Mouse (Mus musculus): Measurements from ENCODE around the gene Clic4. TPM values are rescaled to one million over a fixed set of nuclear protein-coding genes. Genes with fewer than 3 reads are reported as not detected.

The Clic4 gene
- polyA plus RNA-seq (2015; fragmentation: Nextera tagmentation; extraction: Ambion mirVana) = 51.3 and 62.1 TPM in 2 replicates

DNA sequence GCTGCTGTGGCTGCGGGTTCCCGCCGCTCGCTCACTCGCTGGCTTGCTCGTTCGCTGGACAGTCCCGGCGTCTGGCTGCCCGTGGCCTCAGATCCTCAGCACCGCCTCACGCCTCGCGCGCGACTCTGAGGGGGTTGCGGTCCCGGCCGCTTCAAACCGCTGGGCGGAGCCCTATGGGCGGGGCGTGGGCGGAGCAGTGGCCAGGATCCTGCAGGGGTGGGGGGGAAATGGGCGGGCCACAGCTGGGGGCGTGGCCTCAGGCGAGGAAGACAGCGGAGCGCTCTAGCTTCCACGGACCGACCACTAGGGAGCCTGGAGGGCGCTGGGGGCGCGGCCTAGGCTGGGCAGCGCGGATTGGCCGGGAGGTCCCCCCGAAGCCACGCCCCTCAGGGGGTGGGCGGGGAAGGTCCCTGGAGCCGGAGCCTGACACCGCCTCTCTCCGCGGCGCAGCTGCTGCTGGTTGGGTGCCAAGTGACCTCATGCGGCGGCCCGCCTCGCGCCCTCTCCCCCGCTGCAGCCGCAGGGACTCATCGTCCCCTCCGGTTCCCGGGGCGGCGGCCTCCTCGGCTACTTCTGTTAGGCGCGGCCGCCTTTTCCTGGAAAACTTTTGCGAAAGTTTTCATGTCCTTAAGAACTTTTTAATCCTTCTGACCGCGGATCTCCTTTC is at the start of gene Clic4:
Clic4 (minus strand) TSS at position 175 of the 667 bp plus-strand sequence.

Other genes starting within 250 kb of the Clic4 start
- gene Runx3, start 152.2 kb downstream of the Clic4 start, polyA plus RNA-seq (2015; fragmentation: Nextera tagmentation; extraction: Ambion mirVana) = 0.14 and 0.38 TPM in 2 replicates
- 102 and 153 TPM in 2 replicates for gene Srrm1, start 80.5 kb upstream of the Clic4 start, polyA plus RNA-seq (2015; fragmentation: Nextera tagmentation; extraction: Ambion mirVana)
- gene Ncmap, start 125.4 kb upstream of the Clic4 start, polyA plus RNA-seq (2015; fragmentation: Nextera tagmentation; extraction: Ambion mirVana) = 0.52 and 0.54 TPM in 2 replicates
- 12.4 and 18.4 TPM in 2 replicates for gene Rcan3, start 161.0 kb upstream of the Clic4 start, polyA plus RNA-seq (2015; fragmentation: Nextera tagmentation; extraction: Ambion mirVana)
- gene Stpg1, start 222.0 kb upstream of the Clic4 start, polyA plus RNA-seq (2015; fragmentation: Nextera tagmentation; extraction: Ambion mirVana) = 0.47 and 0.50 TPM in 2 replicates
- gene Nipal3, start 222.2 kb upstream of the Clic4 start, polyA plus RNA-seq (2015; fragmentation: Nextera tagmentation; extraction: Ambion mirVana) = 2.4 and 4.6 TPM in 2 replicates

Measured in adrenal gland, postnatal 0 days (tissue).